Mouse (Mus musculus): ENCODE measurements at regions not wholly inside any gene's neighbourhood (a gene's known extent, or its start where the extent isn't known, plus 50 kb on each side); places are given as distances from the start of the nearest gene placed in this dataset.

- DNase-seq, result no peak
- TF ChIP-seq POLR2A (IDR thresholded peaks at IDR 0.05; ENCODE audit: control insufficient read depth, extremely low read depth, insufficient read depth, low read length, poor library complexity) (no peak), CTCF (IDR thresholded peaks at IDR 0.05; ENCODE audit: borderline replicate concordance, control insufficient read depth, extremely low read depth, insufficient read depth, low read length, poor library complexity) (no peak)
- H3K36me3 ChIP-seq (ENCODE audit: control insufficient read depth, insufficient read depth, low read length), result no peaks in the 10 kb centered on the region
- H3K4me3 ChIP-seq (ENCODE audit: control insufficient read depth, insufficient read depth, low read length), result no peak overlapping the region
- H3K4me1 ChIP-seq (replicated peaks; ENCODE audit: control insufficient read depth, insufficient read depth, low read length), result no peaks in the 10 kb centered on the region
- H3K27ac ChIP-seq (ENCODE audit: control insufficient read depth, insufficient read depth, low read length), result no peak overlapping the region
- no peaks in the 10 kb centered on the region for H3K27me3 ChIP-seq (ENCODE audit: control insufficient read depth, insufficient read depth, low read length)
- WGBS, result 98% methylated on average over 6 of the region's 6 CpGs
Observed at GRCm38 (mm10) chr5:91869791-91870190, 93.1 kb downstream of the Rchy1 start.

GRCm38 (mm10) chr5:91866184-91866583 is 96.7 kb downstream of the Rchy1 start:
- DNase-seq, result no peak
- no peaks in the 10 kb centered on the region for H3K4me1 ChIP-seq (replicated peaks; ENCODE audit: control insufficient read depth, insufficient read depth, low read length)
- TF ChIP-seq POLR2A (IDR thresholded peaks at IDR 0.05; ENCODE audit: control insufficient read depth, extremely low read depth, insufficient read depth, low read length, poor library complexity), result no peak
- no peak for TF ChIP-seq CTCF (IDR thresholded peaks at IDR 0.05; ENCODE audit: borderline replicate concordance, control insufficient read depth, extremely low read depth, insufficient read depth, low read length, poor library complexity)
- no peak overlapping the region for H3K4me3 ChIP-seq (ENCODE audit: control insufficient read depth, insufficient read depth, low read length)
- no peaks in the 10 kb centered on the region for H3K27me3 ChIP-seq (ENCODE audit: control insufficient read depth, insufficient read depth, low read length)
- no peak overlapping the region for H3K27ac ChIP-seq (ENCODE audit: control insufficient read depth, insufficient read depth, low read length)
- WGBS, result 95% methylated on average over 3 of the region's 3 CpGs
- no peaks in the 10 kb centered on the region for H3K36me3 ChIP-seq (ENCODE audit: control insufficient read depth, insufficient read depth, low read length)

GRCm38 (mm10) chr5:91865365-91865764 is 97.5 kb downstream of the Rchy1 start:
- Histone ChIP-seq H3K4me3 (ENCODE audit: control insufficient read depth, insufficient read depth, low read length) (no peak overlapping the region), H3K4me1 (replicated peaks; ENCODE audit: control insufficient read depth, insufficient read depth, low read length) (no peaks in the 10 kb centered on the region), H3K27ac (ENCODE audit: control insufficient read depth, insufficient read depth, low read length) (no peak overlapping the region), H3K27me3 (ENCODE audit: control insufficient read depth, insufficient read depth, low read length) (no peaks in the 10 kb centered on the region), H3K36me3 (ENCODE audit: control insufficient read depth, insufficient read depth, low read length) (no peaks in the 10 kb centered on the region)
- 92% methylated on average over 3 of the region's 3 CpGs for WGBS
- DNase-seq, result no peak
- TF ChIP-seq CTCF (IDR thresholded peaks at IDR 0.05; ENCODE audit: borderline replicate concordance, control insufficient read depth, extremely low read depth, insufficient read depth, low read length, poor library complexity) (no peak), POLR2A (IDR thresholded peaks at IDR 0.05; ENCODE audit: control insufficient read depth, extremely low read depth, insufficient read depth, low read length, poor library complexity) (no peak)

- WGBS, result 97% methylated on average over 3 of the region's 3 CpGs
Observed at GRCm38 (mm10) chr5:91862843-91863242, 100.0 kb downstream of the Rchy1 start.

GRCm38 (mm10) chr5:91862243-91862642 is 100.6 kb downstream of the Rchy1 start:
- TF ChIP-seq CTCF (IDR thresholded peaks at IDR 0.05; ENCODE audit: borderline replicate concordance, control insufficient read depth, extremely low read depth, insufficient read depth, low read length, poor library complexity) (no peak), POLR2A (IDR thresholded peaks at IDR 0.05; ENCODE audit: control insufficient read depth, extremely low read depth, insufficient read depth, low read length, poor library complexity) (no peak)
- Histone ChIP-seq H3K4me1 (replicated peaks; ENCODE audit: control insufficient read depth, insufficient read depth, low read length) (no peaks in the 10 kb centered on the region), H3K36me3 (ENCODE audit: control insufficient read depth, insufficient read depth, low read length) (no peaks in the 10 kb centered on the region), H3K27me3 (ENCODE audit: control insufficient read depth, insufficient read depth, low read length) (no peaks in the 10 kb centered on the region), H3K27ac (ENCODE audit: control insufficient read depth, insufficient read depth, low read length) (no peak overlapping the region), H3K4me3 (ENCODE audit: control insufficient read depth, insufficient read depth, low read length) (no peak overlapping the region)
- WGBS, result 76% methylated on average over 3 of the region's 3 CpGs
- peak; percentile 19 for DNase-seq

More at GRCm38 (mm10) chr5:91862843-91863242, 100.0 kb downstream of the Rchy1 start:
- Histone ChIP-seq H3K36me3 (ENCODE audit: control insufficient read depth, insufficient read depth, low read length) (no peaks in the 10 kb centered on the region), H3K27me3 (ENCODE audit: control insufficient read depth, insufficient read depth, low read length) (no peaks in the 10 kb centered on the region), H3K4me3 (ENCODE audit: control insufficient read depth, insufficient read depth, low read length) (no peak overlapping the region), H3K4me1 (replicated peaks; ENCODE audit: control insufficient read depth, insufficient read depth, low read length) (no peaks in the 10 kb centered on the region), H3K27ac (ENCODE audit: control insufficient read depth, insufficient read depth, low read length) (no peak overlapping the region)
- TF ChIP-seq POLR2A (IDR thresholded peaks at IDR 0.05; ENCODE audit: control insufficient read depth, extremely low read depth, insufficient read depth, low read length, poor library complexity) (no peak), CTCF (IDR thresholded peaks at IDR 0.05; ENCODE audit: borderline replicate concordance, control insufficient read depth, extremely low read depth, insufficient read depth, low read length, poor library complexity) (no peak)
- DNase-seq, result no peak

DNA sequence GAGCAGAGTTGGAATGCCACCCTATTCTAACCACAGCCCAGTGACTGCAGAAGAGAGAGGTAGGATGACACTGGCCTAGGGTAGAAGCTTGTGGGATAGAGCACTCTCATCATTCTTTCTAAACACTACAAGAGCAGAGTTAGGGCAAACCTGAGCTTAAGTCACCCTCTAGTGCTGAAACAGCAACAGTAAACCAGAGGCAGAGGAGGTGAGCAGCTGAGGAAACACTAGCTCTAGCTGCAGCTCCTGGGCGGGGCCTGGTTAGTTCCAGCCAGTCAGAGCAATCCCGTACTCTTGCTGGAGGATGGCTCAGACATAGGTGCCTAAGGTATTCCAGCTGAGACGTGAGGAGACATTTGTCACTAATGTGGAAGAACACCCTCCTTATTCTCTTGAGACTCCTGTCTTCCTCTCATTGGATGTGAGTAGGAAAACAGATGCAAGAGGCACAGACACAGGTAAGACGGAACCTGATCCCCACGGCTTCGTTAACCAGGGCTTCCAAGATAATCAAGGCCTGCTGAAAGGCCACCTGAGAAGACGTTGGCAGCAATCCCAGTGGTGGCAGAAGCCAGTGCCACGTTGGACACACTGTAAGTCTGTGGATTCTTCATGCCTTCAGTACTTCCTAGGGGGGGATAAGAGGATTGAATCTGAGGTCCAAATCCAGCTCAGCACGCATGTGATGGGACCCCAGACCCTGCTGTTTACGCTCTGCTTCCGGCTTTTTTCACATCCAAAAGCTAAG is 101.3 kb downstream of the Rchy1 start:
- Histone ChIP-seq H3K4me1 (replicated peaks; ENCODE audit: control insufficient read depth, insufficient read depth, low read length) (no peaks in the 10 kb centered on the region), H3K27me3 (ENCODE audit: control insufficient read depth, insufficient read depth, low read length) (no peaks in the 10 kb centered on the region), H3K4me3 (ENCODE audit: control insufficient read depth, insufficient read depth, low read length) (no peak overlapping the region), H3K27ac (ENCODE audit: control insufficient read depth, insufficient read depth, low read length) (no peak overlapping the region), H3K36me3 (ENCODE audit: control insufficient read depth, insufficient read depth, low read length) (no peaks in the 10 kb centered on the region)
- DNase-seq, result peak; percentile 12
- TF ChIP-seq CTCF (IDR thresholded peaks at IDR 0.05; ENCODE audit: borderline replicate concordance, control insufficient read depth, extremely low read depth, insufficient read depth, low read length, poor library complexity) (no peak), POLR2A (IDR thresholded peaks at IDR 0.05; ENCODE audit: control insufficient read depth, extremely low read depth, insufficient read depth, low read length, poor library complexity) (no peak)
- WGBS, result 91% methylated on average over 11 of the region's 11 CpGs

All from thymus, adult 2 months (tissue).